Mouse (Mus musculus) bone marrow macrophage, adult 2 months (primary cell): Measurements from ENCODE around the gene Cmtr1. TPM values are rescaled to one million over a fixed set of nuclear protein-coding genes. Genes with fewer than 3 reads are reported as not detected.

ENCODE experiments used
- H3K27ac ChIP-seq: 2 replicates; pipeline ENCODE4 v1.5.1; 2012; ENCODE audit warnings: low read depth, low read length; ENCODE audit not compliant: insufficient read depth
- H3K4me1 ChIP-seq: 2 replicates; pipeline ENCODE4 v1.6.1; 2012; ENCODE audit warnings: low read length; ENCODE audit not compliant: control insufficient read depth, insufficient read depth
- H3K4me3 ChIP-seq: 2 replicates; pipeline ENCODE4 v1.5.1; 2012; ENCODE audit warnings: mild to moderate bottlenecking, low read length, moderate library complexity; ENCODE audit not compliant: insufficient read depth
- CTCF ChIP-seq: IDR thresholded peaks from 2 replicates; pipeline ENCODE4 v1.5.1; 2012; ENCODE audit warnings: low read depth, mild to moderate bottlenecking, low read length, moderate library complexity
- POLR2A ChIP-seq: IDR thresholded peaks from 2 replicates; pipeline ENCODE4 v1.6.1; 2012; ENCODE audit warnings: mild to moderate bottlenecking, low read depth, low read length, borderline replicate concordance
- polyA plus RNA-seq: library from polyadenylated mRNA; stranded (reverse); fragments of >200 nt; gene quantifications from 2 replicates; pipeline ENCODE4 v1.2.4, GENCODE M21; 2012; ENCODE audit not compliant: missing spikeins, insufficient read depth, insufficient read length

Gene Cmtr1
- polyA plus RNA-seq, 1 experiment = 60.7 TPM

GRCm38 (mm10) chr17:29668051-29668986, 7.9 kb downstream of the Cmtr1 start:
- Histone ChIP-seq H3K27ac (no peak overlapping the region), H3K4me3 (no peak overlapping the region), H3K4me1 (peaks cover 17% of the 10 kb centered on the region)
- TF ChIP-seq POLR2A (no peak), CTCF (no peak)

- H3K4me3 ChIP-seq = no peak overlapping the region
- no peak overlapping the region for H3K27ac ChIP-seq
- peaks cover 18% of the 10 kb centered on the region for H3K4me1 ChIP-seq
- TF ChIP-seq POLR2A = no peak
- no peak for TF ChIP-seq CTCF
Measured at GRCm38 (mm10) chr17:29669030-29669429, 8.6 kb downstream of the Cmtr1 start.

GRCm38 (mm10) chr17:29669936-29670335, 9.5 kb downstream of the Cmtr1 start:
- no peak overlapping the region for H3K4me3 ChIP-seq
- TF ChIP-seq CTCF = no peak
- TF ChIP-seq POLR2A = no peak
- H3K27ac ChIP-seq = no peak overlapping the region
- H3K4me1 ChIP-seq = peaks cover 18% of the 10 kb centered on the region

GRCm38 (mm10) chr17:29671021-29671420, 10.6 kb downstream of the Cmtr1 start:
- TF ChIP-seq POLR2A (no peak), CTCF (no peak)
- Histone ChIP-seq H3K4me3 (no peak overlapping the region), H3K27ac (no peak overlapping the region), H3K4me1 (peaks cover 18% of the 10 kb centered on the region)

GRCm38 (mm10) chr17:29673325-29673724, 12.9 kb downstream of the Cmtr1 start:
- TF ChIP-seq POLR2A (no peak), CTCF (no peak)
- H3K4me3 ChIP-seq = no peak overlapping the region
- H3K27ac ChIP-seq = no peak overlapping the region
- peaks cover 18% of the 10 kb centered on the region for H3K4me1 ChIP-seq

GRCm38 (mm10) chr17:29678526-29678925, 18.1 kb downstream of the Cmtr1 start:
- no peak overlapping the region for H3K27ac ChIP-seq
- TF ChIP-seq POLR2A = no peak
- TF ChIP-seq CTCF = no peak
- peaks cover 8% of the 10 kb centered on the region for H3K4me1 ChIP-seq
- H3K4me3 ChIP-seq = no peak overlapping the region

GRCm38 (mm10) chr17:29679038-29679767, 18.8 kb downstream of the Cmtr1 start:
- peaks cover 8% of the 10 kb centered on the region; the same call in 1 of the 2 replicates for H3K4me1 ChIP-seq
- TF ChIP-seq POLR2A (no peak), CTCF (no peak)
- no peak overlapping the region for H3K27ac ChIP-seq
- H3K4me3 ChIP-seq = no peak overlapping the region

- TF ChIP-seq POLR2A (no peak), CTCF (no peak)
- Histone ChIP-seq H3K27ac (no peak overlapping the region), H3K4me1 (peaks cover 8% of the 10 kb centered on the region; the same call in 1 of the 2 replicates), H3K4me3 (no peak overlapping the region)
Measured at GRCm38 (mm10) chr17:29680174-29680573, 19.8 kb downstream of the Cmtr1 start.

- TF ChIP-seq CTCF (no peak), POLR2A (no peak)
- no peak overlapping the region for H3K4me3 ChIP-seq
- no peak overlapping the region for H3K27ac ChIP-seq
- peaks cover 8% of the 10 kb centered on the region; the same call in 1 of the 2 replicates for H3K4me1 ChIP-seq
Measured at GRCm38 (mm10) chr17:29680921-29681320, 20.5 kb downstream of the Cmtr1 start.
